Mouse (Mus musculus) limb, embryonic 13.5 days (tissue): ENCODE measurements at regions not wholly inside any gene's neighbourhood (a gene's known extent, or its start where the extent isn't known, plus 50 kb on each side); places are given as distances from the start of the nearest gene placed in this dataset.

Source experiments
- ATAC-seq: fragments of 200-750 bp; cut with Nextera tagmentation; 2 replicates; pipeline ENCODE4 v1.8.0; 2017; ENCODE audit warnings: low read depth, moderate number of reproducible peaks, moderate TSS enrichment; ENCODE audit not compliant: low FRiP score
- H3K27ac ChIP-seq: fragments of 300-500 bp; sonication (generic); 2 replicates; pipeline ENCODE4 v1.5.1; 2015; ENCODE audit warnings: inconsistent platforms, mild to moderate bottlenecking, moderate library complexity
- H3K27me3 ChIP-seq: fragments of 300-500 bp; sonication (generic); 2 replicates; pipeline ENCODE4 v1.6.1; 2015; ENCODE audit warnings: mild to moderate bottlenecking, inconsistent platforms
- H3K36me3 ChIP-seq: fragments of 300-500 bp; sonication (generic); 2 replicates; pipeline ENCODE4 v1.6.1; 2015; ENCODE audit warnings: inconsistent platforms, mild to moderate bottlenecking, moderate library complexity
- H3K4me1 ChIP-seq: fragments of 300-500 bp; sonication (generic); 2 replicates; pipeline ENCODE4 v1.6.1; 2015; ENCODE audit warnings: inconsistent platforms
- H3K4me2 ChIP-seq: fragments of 300-500 bp; sonication (generic); replicated peaks from 2 replicates; pipeline ENCODE4 v1.6.1; 2015; ENCODE audit warnings: inconsistent platforms, mild to moderate bottlenecking, moderate library complexity
- H3K4me3 ChIP-seq: fragments of 300-500 bp; sonication (generic); 2 replicates; pipeline ENCODE4 v1.5.1; 2015; ENCODE audit warnings: moderate library complexity, mild to moderate bottlenecking, inconsistent platforms
- H3K9ac ChIP-seq: fragments of 300-500 bp; sonication (generic); 2 replicates; pipeline ENCODE4 v1.6.1; 2015; ENCODE audit warnings: mild to moderate bottlenecking, inconsistent platforms
- H3K9me3 ChIP-seq: fragments of 300-500 bp; sonication (generic); 2 replicates; pipeline ENCODE4 v1.6.1; 2016; ENCODE audit warnings: inconsistent platforms
- WGBS: fragments of 180-500 bp; shearing (Covaris S2); methylation state at CpG from one replicate; pipeline ENCODE4 v1.1.7; 2015; 5-methylcytosine and 5-hydroxymethylcytosine counted together

GRCm38 (mm10) chr1:36009010-36009619, 59.1 kb upstream of the Hs6st1 start:
- peaks cover 24% of the 10 kb centered on the region for H3K4me1 ChIP-seq
- H3K9ac ChIP-seq, result no peak overlapping the region
- H3K4me2 ChIP-seq, result no peak overlapping the region
- no peaks in the 10 kb centered on the region for H3K27me3 ChIP-seq
- 48% methylated on average over 6 of the region's 6 CpGs for WGBS
- H3K9me3 ChIP-seq, result no peaks in the 10 kb centered on the region
- H3K36me3 ChIP-seq, result no peaks in the 10 kb centered on the region
- 0 out of 2 replicates have a peak overlapping the region, but pooled peaks have one; percentile 8 for H3K27ac ChIP-seq
- peak; percentile 48; the same call in 1 of the 2 replicates for ATAC-seq
- H3K4me3 ChIP-seq, result no peak overlapping the region

GRCm38 (mm10) chr1:36010151-36010550, 58.0 kb upstream of the Hs6st1 start:
- 86% methylated on average over 7 of the region's 7 CpGs for WGBS
- peaks cover 25% of the 10 kb centered on the region for H3K4me1 ChIP-seq

GRCm38 (mm10) chr1:36010834-36011233, 57.4 kb upstream of the Hs6st1 start:
- H3K4me2 ChIP-seq, result no peak overlapping the region
- H3K9me3 ChIP-seq, result no peaks in the 10 kb centered on the region
- 86% methylated on average over 12 of the region's 12 CpGs for WGBS
- no peaks in the 10 kb centered on the region for H3K27me3 ChIP-seq
- no peak overlapping the region for H3K4me3 ChIP-seq
- H3K4me1 ChIP-seq, result peaks cover 25% of the 10 kb centered on the region
- no peak overlapping the region for H3K27ac ChIP-seq
- no peak for ATAC-seq
- H3K36me3 ChIP-seq, result no peaks in the 10 kb centered on the region
- no peak overlapping the region for H3K9ac ChIP-seq

More at GRCm38 (mm10) chr1:36010151-36010550, 58.0 kb upstream of the Hs6st1 start:
- Histone ChIP-seq H3K27ac (no peak overlapping the region), H3K9me3 (no peaks in the 10 kb centered on the region), H3K4me2 (no peak overlapping the region), H3K4me3 (no peak overlapping the region), H3K27me3 (no peaks in the 10 kb centered on the region), H3K9ac (no peak overlapping the region), H3K36me3 (no peaks in the 10 kb centered on the region)
- no peak for ATAC-seq

- no peak overlapping the region for H3K9ac ChIP-seq
- WGBS, result 73% methylated on average over 9 of the region's 9 CpGs
- H3K4me3 ChIP-seq, result no peak overlapping the region
- H3K27ac ChIP-seq, result no peak overlapping the region
- no peak for ATAC-seq
- H3K36me3 ChIP-seq, result no peaks in the 10 kb centered on the region
- peaks cover 29% of the 10 kb centered on the region for H3K4me1 ChIP-seq
- no peaks in the 10 kb centered on the region for H3K27me3 ChIP-seq
- H3K4me2 ChIP-seq, result no peak overlapping the region
- no peaks in the 10 kb centered on the region for H3K9me3 ChIP-seq
Observed at GRCm38 (mm10) chr1:36012081-36012765, 56.0 kb upstream of the Hs6st1 start.

- no peak overlapping the region for H3K9ac ChIP-seq
- peaks cover 41% of the 10 kb centered on the region for H3K4me1 ChIP-seq
- H3K27ac ChIP-seq, result no peak overlapping the region; the same call in 1 of the 2 replicates
- no peak overlapping the region for H3K4me3 ChIP-seq
- H3K4me2 ChIP-seq, result no peak overlapping the region
- no peaks in the 10 kb centered on the region for H3K9me3 ChIP-seq
- no peaks in the 10 kb centered on the region for H3K36me3 ChIP-seq
- 25% methylated on average over 11 of the region's 11 CpGs for WGBS
- H3K27me3 ChIP-seq, result no peaks in the 10 kb centered on the region
- ATAC-seq, result no peak
Observed at GRCm38 (mm10) chr1:36013823-36014341, 54.3 kb upstream of the Hs6st1 start.

GRCm38 (mm10) chr1:36014372-36014771, 53.8 kb upstream of the Hs6st1 start:
- ATAC-seq, result no peak
- no peaks in the 10 kb centered on the region for H3K27me3 ChIP-seq
- peaks cover 38% of the 10 kb centered on the region for H3K4me1 ChIP-seq
- H3K9ac ChIP-seq, result no peak overlapping the region
- H3K36me3 ChIP-seq, result no peaks in the 10 kb centered on the region
- 63% methylated on average over 7 of the region's 7 CpGs for WGBS
- no peak overlapping the region for H3K4me2 ChIP-seq
- H3K27ac ChIP-seq, result no peak overlapping the region
- no peaks in the 10 kb centered on the region for H3K9me3 ChIP-seq
- no peak overlapping the region for H3K4me3 ChIP-seq

GRCm38 (mm10) chr1:36015210-36015609, 53.0 kb upstream of the Hs6st1 start:
- WGBS, result 88% methylated on average over 5 of the region's 5 CpGs
- H3K27ac ChIP-seq, result no peak overlapping the region
- no peaks in the 10 kb centered on the region for H3K36me3 ChIP-seq
- peaks cover 35% of the 10 kb centered on the region for H3K4me1 ChIP-seq
- no peaks in the 10 kb centered on the region for H3K9me3 ChIP-seq
- no peak overlapping the region for H3K4me3 ChIP-seq
- no peak overlapping the region for H3K4me2 ChIP-seq
- H3K27me3 ChIP-seq, result no peaks in the 10 kb centered on the region
- H3K9ac ChIP-seq, result no peak overlapping the region
- no peak for ATAC-seq

GRCm38 (mm10) chr1:36016566-36016965, 51.6 kb upstream of the Hs6st1 start:
- no peaks in the 10 kb centered on the region for H3K9me3 ChIP-seq
- no peak; the same call in 1 of the 2 replicates for ATAC-seq
- no peak overlapping the region for H3K4me3 ChIP-seq
- H3K4me2 ChIP-seq, result peak overlapping the region; percentile 35
- 36% methylated on average over 4 of the region's 4 CpGs for WGBS
- H3K27ac ChIP-seq, result peak overlapping the region; percentile 64
- H3K9ac ChIP-seq, result no peak overlapping the region
- peaks cover 35% of the 10 kb centered on the region for H3K4me1 ChIP-seq
- no peaks in the 10 kb centered on the region for H3K27me3 ChIP-seq
- H3K36me3 ChIP-seq, result no peaks in the 10 kb centered on the region

- Histone ChIP-seq H3K4me2 (peak overlapping the region; percentile 35), H3K9me3 (no peaks in the 10 kb centered on the region), H3K4me1 (peaks cover 35% of the 10 kb centered on the region), H3K27ac (peak overlapping the region; percentile 64; the same call in 1 of the 2 replicates), H3K36me3 (no peaks in the 10 kb centered on the region), H3K9ac (no peak overlapping the region), H3K27me3 (no peaks in the 10 kb centered on the region), H3K4me3 (no peak overlapping the region)
- WGBS, result 4% methylated on average over 7 of the region's 7 CpGs
- ATAC-seq, result peak; percentile 90
Observed at GRCm38 (mm10) chr1:36017061-36017461, 51.1 kb upstream of the Hs6st1 start.

GRCm38 (mm10) chr1:36017656-36018055, 50.5 kb upstream of the Hs6st1 start:
- H3K27me3 ChIP-seq, result no peaks in the 10 kb centered on the region
- H3K27ac ChIP-seq, result peak overlapping the region; percentile 64
- H3K4me2 ChIP-seq, result peak overlapping the region; percentile 35
- H3K4me3 ChIP-seq, result no peak overlapping the region
- 40% methylated on average over 3 of the region's 3 CpGs for WGBS
- ATAC-seq, result no peak
- H3K4me1 ChIP-seq, result peaks cover 35% of the 10 kb centered on the region
- H3K9ac ChIP-seq, result no peak overlapping the region
- H3K36me3 ChIP-seq, result no peaks in the 10 kb centered on the region
- H3K9me3 ChIP-seq, result peaks cover 2% of the 10 kb centered on the region; the same call in 1 of the 2 replicates
